Mouse (Mus musculus): ENCODE measurements at regions not wholly inside any gene's neighbourhood (a gene's known extent, or its start where the extent isn't known, plus 50 kb on each side); places are given as distances from the start of the nearest gene placed in this dataset.

DNA sequence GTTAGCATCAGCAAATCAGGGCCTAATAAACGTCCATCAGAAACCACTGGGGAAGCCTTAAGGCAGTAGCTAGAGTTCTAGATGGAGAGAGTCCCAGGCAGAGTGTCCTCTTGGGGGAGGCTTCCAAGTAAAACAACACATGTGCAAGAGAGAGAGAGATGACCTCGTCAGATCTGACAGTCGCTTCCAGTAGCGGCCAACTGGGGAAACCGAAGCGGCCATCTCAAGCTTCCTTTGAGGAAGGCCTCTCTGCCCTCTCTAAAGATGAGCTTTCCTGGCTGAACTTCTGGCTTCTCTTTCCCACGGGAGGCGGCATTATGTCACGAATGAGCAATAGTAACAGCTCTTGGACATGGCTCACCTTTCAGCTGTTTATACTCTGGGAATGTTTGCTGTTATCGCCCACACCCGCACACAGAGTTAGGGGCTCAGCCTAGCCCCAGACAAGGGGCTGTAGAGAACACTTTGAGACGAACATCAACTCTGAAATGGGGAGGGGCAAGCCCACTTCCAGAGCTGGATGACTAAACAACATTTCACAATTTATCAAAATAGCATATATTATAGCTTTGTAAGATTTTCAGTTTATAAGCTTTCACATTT lies 100.7 kb upstream of the Hmgn3 start:
- Histone ChIP-seq H3K9me3 (replicated peaks; ENCODE audit: insufficient read depth, low read length) (no peaks in the 10 kb centered on the region), H3K27ac (ENCODE audit: control insufficient read depth, low read depth, low read length) (no peak overlapping the region), H3K79me2 (ENCODE audit: control insufficient read depth, insufficient read depth, low read length, poor library complexity) (no peaks in the 10 kb centered on the region), H3K27me3 (ENCODE audit: control insufficient read depth in 1 of 2, insufficient read depth in 2 of 2, low read length in 2 of 2) (no peaks in the 10 kb centered on the region), H3K9ac (ENCODE audit: control insufficient read depth, low read depth, low read length, poor library complexity, severe bottlenecking) (no peak overlapping the region), H3K36me3 (ENCODE audit: control insufficient read depth in 1 of 2, insufficient read depth in 2 of 2, low read length in 2 of 2) (no peaks in the 10 kb centered on the region), H3K4me1 (ENCODE audit: control insufficient read depth in 1 of 2, insufficient read depth in 2 of 2, low read length in 2 of 2) (no peaks in the 10 kb centered on the region), H3K4me3 (ENCODE audit: control insufficient read depth in 1 of 2, insufficient read depth in 1 of 2, low read depth in 2 of 2, low read length in 2 of 2) (no peak overlapping the region)
- TF ChIP-seq SIN3A (IDR thresholded peaks at IDR 0.05; ENCODE audit: low read length) (no peak), SMC3 (IDR thresholded peaks at IDR 0.05; ENCODE audit: low read depth, low read length) (no peak), CTCF (IDR thresholded peaks at IDR 0.05 in 2 of 3, conservative IDR thresholded peaks at IDR 0.05 in 1 of 3; ENCODE audit: control insufficient read depth in 1 of 3, insufficient read depth in 1 of 3, low read depth in 2 of 3, low read length in 3 of 3, poor library complexity in 1 of 3, severe bottlenecking in 1 of 3) (no peak), MXI1 (IDR thresholded peaks at IDR 0.05; ENCODE audit: low read depth, low read length) (no peak), GATA1 (IDR thresholded peaks at IDR 0.05; ENCODE audit: low read depth, low read length) (no peak)
- no peak for DNase-seq (ENCODE audit: low read depth, low spot score)

DNA sequence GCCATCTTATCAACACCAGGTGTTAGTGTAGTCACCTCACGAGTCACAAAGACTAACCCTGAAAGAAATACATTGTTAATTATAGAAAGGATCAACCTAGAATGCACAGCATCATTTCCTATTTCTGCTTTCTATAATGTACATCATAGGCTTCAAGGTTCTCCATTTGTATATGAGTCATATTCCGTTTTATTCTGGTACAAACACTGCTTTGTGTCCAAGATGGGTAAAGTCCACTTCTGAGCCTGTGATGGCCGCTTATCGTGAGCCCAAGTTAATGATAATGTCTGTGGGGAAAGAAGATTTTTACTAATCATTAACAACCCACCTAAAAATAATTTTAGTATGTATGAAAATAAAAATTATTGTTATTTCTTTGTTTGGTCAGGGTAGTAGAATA lies 94.6 kb upstream of the Hmgn3 start:
- TF ChIP-seq SMC3 (IDR thresholded peaks at IDR 0.05; ENCODE audit: low read depth, low read length) (no peak), BHLHE40 (IDR thresholded peaks at IDR 0.05; ENCODE audit: borderline replicate concordance, low read depth, low read length) (no peak), MEF2A (IDR thresholded peaks at IDR 0.05; ENCODE audit: extremely low read depth, insufficient replicate concordance, low read depth, low read length, poor library complexity, severe bottlenecking) (no peak), UBTF (IDR thresholded peaks at IDR 0.05; ENCODE audit: borderline replicate concordance, insufficient read depth, low read depth, low read length) (no peak), ZKSCAN1 (IDR thresholded peaks at IDR 0.05; ENCODE audit: low read depth, low read length) (no peak), GATA1 (IDR thresholded peaks at IDR 0.05; ENCODE audit: low read depth, low read length) (no peak), KAT2A (conservative IDR thresholded peaks at IDR 0.05; ENCODE audit: low read depth, low read length) (no peak)
- H3K27ac ChIP-seq (ENCODE audit: control insufficient read depth, low read depth, low read length) = no peak overlapping the region
- no peak for DNase-seq (ENCODE audit: low read depth, low spot score)
- H3K36me3 ChIP-seq (ENCODE audit: control insufficient read depth in 1 of 2, insufficient read depth in 2 of 2, low read length in 2 of 2) = no peaks in the 10 kb centered on the region
- H3K9ac ChIP-seq (ENCODE audit: control insufficient read depth, low read depth, low read length, poor library complexity, severe bottlenecking) = no peak overlapping the region
- no peaks in the 10 kb centered on the region for H3K27me3 ChIP-seq (ENCODE audit: control insufficient read depth in 1 of 2, insufficient read depth in 2 of 2, low read length in 2 of 2)
- no peak overlapping the region for H3K4me3 ChIP-seq (ENCODE audit: control insufficient read depth in 1 of 2, insufficient read depth in 1 of 2, low read depth in 2 of 2, low read length in 2 of 2)
- no peaks in the 10 kb centered on the region for H3K4me1 ChIP-seq (ENCODE audit: control insufficient read depth in 1 of 2, insufficient read depth in 2 of 2, low read length in 2 of 2)
- H3K79me2 ChIP-seq (ENCODE audit: control insufficient read depth, insufficient read depth, low read length, poor library complexity) = no peaks in the 10 kb centered on the region
- H3K9me3 ChIP-seq (replicated peaks; ENCODE audit: insufficient read depth, low read length) = no peaks in the 10 kb centered on the region

DNA sequence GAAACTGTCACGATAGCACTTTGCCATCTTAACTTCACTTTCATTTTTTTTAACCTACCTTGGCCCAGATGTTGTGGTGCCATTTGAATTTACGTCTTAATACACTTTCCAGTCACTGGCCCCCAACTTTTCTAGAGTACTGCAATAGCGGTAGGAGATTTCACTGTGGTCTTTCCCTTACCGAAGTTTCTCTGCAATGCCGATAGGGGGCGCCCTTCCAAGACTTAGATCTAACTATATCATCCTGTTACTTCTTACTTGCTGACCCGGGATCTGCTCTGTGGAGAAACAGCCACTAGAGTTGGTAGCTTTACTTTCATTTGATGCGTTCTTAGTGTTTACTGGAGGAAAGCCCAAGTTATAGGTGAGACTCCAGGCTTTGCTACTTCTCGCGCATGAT lies 92.6 kb upstream of the Hmgn3 start:
- no peaks in the 10 kb centered on the region for H3K36me3 ChIP-seq (ENCODE audit: control insufficient read depth in 1 of 2, insufficient read depth in 2 of 2, low read length in 2 of 2)
- H3K9ac ChIP-seq (ENCODE audit: control insufficient read depth, low read depth, low read length, poor library complexity, severe bottlenecking) = no peak overlapping the region
- TF ChIP-seq ZMIZ1 (IDR thresholded peaks at IDR 0.05; ENCODE audit: low read depth, low read length) = no peak
- TF ChIP-seq CTCF (IDR thresholded peaks at IDR 0.05 in 2 of 3, conservative IDR thresholded peaks at IDR 0.05 in 1 of 3; ENCODE audit: control insufficient read depth in 1 of 3, insufficient read depth in 1 of 3, low read depth in 2 of 3, low read length in 3 of 3, poor library complexity in 1 of 3, severe bottlenecking in 1 of 3) = peak in 1 of 3 experiments; percentile 5; a peak in 1 of 6 replicates
- TF ChIP-seq ELF1 (IDR thresholded peaks at IDR 0.05; ENCODE audit: low read depth, low read length) = no peak
- TF ChIP-seq MXI1 (IDR thresholded peaks at IDR 0.05; ENCODE audit: low read depth, low read length) = no peak
- no peak overlapping the region for H3K4me3 ChIP-seq (ENCODE audit: control insufficient read depth in 1 of 2, insufficient read depth in 1 of 2, low read depth in 2 of 2, low read length in 2 of 2)
- H3K79me2 ChIP-seq (ENCODE audit: control insufficient read depth, insufficient read depth, low read length, poor library complexity) = no peaks in the 10 kb centered on the region
- H3K27ac ChIP-seq (ENCODE audit: control insufficient read depth, low read depth, low read length) = no peak overlapping the region
- DNase-seq (ENCODE audit: low read depth, low spot score) = no peak
- H3K27me3 ChIP-seq (ENCODE audit: control insufficient read depth in 1 of 2, insufficient read depth in 2 of 2, low read length in 2 of 2) = no peaks in the 10 kb centered on the region
- no peaks in the 10 kb centered on the region for H3K4me1 ChIP-seq (ENCODE audit: control insufficient read depth in 1 of 2, insufficient read depth in 2 of 2, low read length in 2 of 2)
- H3K9me3 ChIP-seq (replicated peaks; ENCODE audit: insufficient read depth, low read length) = no peaks in the 10 kb centered on the region
